Mouse (Mus musculus) heart, embryonic 14.5 days (tissue): Measurements from ENCODE around the gene Tsga10. TPM values are rescaled to one million over a fixed set of nuclear protein-coding genes. Genes with fewer than 3 reads are reported as not detected.

Source experiments
- ATAC-seq: fragments of 200-750 bp; cut with Nextera tagmentation; 2 replicates; pipeline ENCODE4 v1.8.0; 2017; ENCODE audit warnings: low read depth, moderate TSS enrichment; ENCODE audit not compliant: insufficient number of reproducible peaks, insufficient read depth, low FRiP score
- H3K27ac ChIP-seq, 2 experiments: fragments of 200-500 bp in 1 of 2; fragments of 300-500 bp in 1 of 2; sonication (generic) in 1 of 2; replicated peaks in 1 of 2; 2 replicates each; pipeline ENCODE4 v1.5.1; 2012 to 2014; ENCODE audit warnings: low read depth in 2 of 2, low read length in 2 of 2, control low read depth in 1 of 2, mild to moderate bottlenecking in 1 of 2, mixed read lengths in 1 of 2; ENCODE audit not compliant: control insufficient read depth in 1 of 2, insufficient read depth in 1 of 2
- H3K27me3 ChIP-seq: fragments of 300-500 bp; sonication (generic); 2 replicates; pipeline ENCODE4 v1.6.1; 2014; ENCODE audit warnings: mild to moderate bottlenecking, low read length, control low read depth; ENCODE audit not compliant: control insufficient read depth, insufficient read depth
- H3K36me3 ChIP-seq: fragments of 300-500 bp; sonication (generic); 2 replicates; pipeline ENCODE4 v1.6.1; 2014; ENCODE audit warnings: mild to moderate bottlenecking, control low read depth, low read length, mixed read lengths; ENCODE audit not compliant: control insufficient read depth, insufficient read depth
- H3K4me1 ChIP-seq, 2 experiments: fragments of 200-500 bp in 1 of 2; fragments of 300-500 bp in 1 of 2; sonication (generic) in 1 of 2; 2 replicates each; pipeline ENCODE4 v1.6.1; 2012 to 2014; ENCODE audit warnings: low read length in 2 of 2, control low read depth in 1 of 2, mixed read lengths in 1 of 2; ENCODE audit not compliant: control insufficient read depth in 2 of 2, insufficient read depth in 2 of 2
- H3K4me2 ChIP-seq: fragments of 300-500 bp; sonication (generic); 2 replicates; pipeline ENCODE4 v1.6.1; 2014; ENCODE audit warnings: mild to moderate bottlenecking, low read length
- H3K4me3 ChIP-seq, 2 experiments: fragments of 200-500 bp in 1 of 2; fragments of 300-500 bp in 1 of 2; sonication (generic) in 1 of 2; 2 replicates each; pipeline ENCODE4 v1.5.1; 2012 to 2014; ENCODE audit warnings: low read length in 2 of 2, mild to moderate bottlenecking in 2 of 2, control low read depth in 1 of 2, low read depth in 1 of 2, moderate library complexity in 1 of 2; ENCODE audit not compliant: control insufficient read depth in 1 of 2, insufficient read depth in 1 of 2
- H3K9ac ChIP-seq: fragments of 300-500 bp; sonication (generic); 2 replicates; pipeline ENCODE4 v1.6.1; 2014; ENCODE audit warnings: mild to moderate bottlenecking, low read length
- H3K9me3 ChIP-seq: fragments of 300-500 bp; sonication (generic); 2 replicates; pipeline ENCODE4 v1.6.1; 2016; ENCODE audit warnings: low read length, control low read depth; ENCODE audit not compliant: control insufficient read depth
- WGBS: fragments of 180-500 bp; shearing (Covaris S2); extraction: QIAGEN DNeasy Blood & Tissue Kit; methylation state at CpG from one replicate; pipeline ENCODE4 v1.1.7; 2014; 5-methylcytosine and 5-hydroxymethylcytosine counted together
- polyA plus RNA-seq: library from polyadenylated mRNA; unstranded; fragments of >200 nt; fragmentation: Nextera tagmentation; extraction: Ambion mirVana; gene quantifications from 2 replicates; pipeline ENCODE4 v1.2.1, GENCODE M21; 2014

Gene Tsga10
- 4.2 and 4.4 TPM in 2 replicates for polyA plus RNA-seq

GRCm38 (mm10) chr1:37866286-37866685 lies at the start of gene Tsga10:
TSS of gene Tsga10 (minus strand) at chr1:37866429.
- H3K36me3 ChIP-seq, result no peaks in the 10 kb centered on the region
- H3K9ac ChIP-seq, result peak within 1 kb of the TSS; percentile 74
- peak within 1 kb of the TSS; percentile 83 to 94 for H3K27ac ChIP-seq
- H3K4me1 ChIP-seq, result peaks cover 2 to 4% of the 10 kb centered on the region in 2 experiments; a peak in 2 of 4 replicates
- H3K4me3 ChIP-seq, result peak within 1 kb of the TSS; percentile 61 to 90
- no peaks in the 10 kb centered on the region; the same call in 1 of the 2 replicates for H3K27me3 ChIP-seq
- WGBS, result 86% methylated on average over 6 of the region's 6 CpGs
- peak within 1 kb of the TSS; percentile 71 for H3K4me2 ChIP-seq
- H3K9me3 ChIP-seq, result no peaks in the 10 kb centered on the region; the same call in 1 of the 2 replicates
- ATAC-seq, result no peak

- ATAC-seq, result no peak
- WGBS, result 71% methylated on average over 2 of the region's 2 CpGs
- Histone ChIP-seq H3K9me3 (no peaks in the 10 kb centered on the region), H3K9ac (no peak overlapping the region), H3K36me3 (no peaks in the 10 kb centered on the region), H3K4me2 (no peak overlapping the region), H3K27me3 (0 out of 2 replicates have a peak, but pooled peaks cover 3% of the 10 kb centered on the region), H3K4me1 (peaks cover 2% of the 10 kb centered on the region in 2 experiments; a peak in 3 of 4 replicates), H3K4me3 (no peak overlapping the region), H3K27ac (no peak overlapping the region)
Observed at GRCm38 (mm10) chr1:37912751-37913150, 46.5 kb upstream of the Tsga10 start.

GRCm38 (mm10) chr1:37903178-37903577 lies 36.9 kb upstream of the Tsga10 start:
- no peaks in the 10 kb centered on the region for H3K9me3 ChIP-seq
- no peak overlapping the region for H3K4me2 ChIP-seq
- H3K4me1 ChIP-seq, result peaks cover 2 to 11% of the 10 kb centered on the region in 2 experiments; a peak in 2 of 4 replicates
- 29% methylated on average over 6 of the region's 6 CpGs for WGBS
- H3K36me3 ChIP-seq, result peaks cover 18% of the 10 kb centered on the region
- H3K27me3 ChIP-seq, result no peaks in the 10 kb centered on the region
- H3K9ac ChIP-seq, result no peak overlapping the region
- H3K4me3 ChIP-seq, result no peak overlapping the region
- H3K27ac ChIP-seq, result no peak overlapping the region
- no peak for ATAC-seq

- peaks cover 42% of the 10 kb centered on the region for H3K36me3 ChIP-seq
- no peak overlapping the region for H3K9ac ChIP-seq
- H3K27ac ChIP-seq, result peak overlapping the region; percentile 14 to 24; a peak in 2 of 4 replicates
- 33% methylated on average over 6 of the region's 6 CpGs for WGBS
- ATAC-seq, result peak; percentile 21; the same call in 1 of the 2 replicates
- no peak overlapping the region for H3K4me3 ChIP-seq
- peaks cover 2 to 11% of the 10 kb centered on the region in 2 experiments; a peak in 2 of 4 replicates for H3K4me1 ChIP-seq
- H3K4me2 ChIP-seq, result no peak overlapping the region
- H3K9me3 ChIP-seq, result no peaks in the 10 kb centered on the region
- no peaks in the 10 kb centered on the region for H3K27me3 ChIP-seq
Observed at GRCm38 (mm10) chr1:37900288-37900687, 34.1 kb upstream of the Tsga10 start.

- ATAC-seq, result no peak
- H3K36me3 ChIP-seq, result peaks cover 47% of the 10 kb centered on the region
- peak overlapping the region; percentile 8 to 24; a peak in 2 of 4 replicates for H3K27ac ChIP-seq
- H3K4me3 ChIP-seq, result no peak overlapping the region
- H3K9ac ChIP-seq, result no peak overlapping the region
- no peaks in the 10 kb centered on the region for H3K27me3 ChIP-seq
- 67% methylated on average over 4 of the region's 4 CpGs for WGBS
- H3K4me1 ChIP-seq, result peaks cover 2 to 11% of the 10 kb centered on the region in 2 experiments; a peak in 2 of 4 replicates
- H3K9me3 ChIP-seq, result no peaks in the 10 kb centered on the region
- H3K4me2 ChIP-seq, result no peak overlapping the region
Observed at GRCm38 (mm10) chr1:37899816-37900215, 33.6 kb upstream of the Tsga10 start.

GRCm38 (mm10) chr1:37894606-37895005 lies 28.4 kb upstream of the Tsga10 start:
- no peaks in the 10 kb centered on the region for H3K27me3 ChIP-seq
- H3K27ac ChIP-seq, result no peak overlapping the region
- H3K36me3 ChIP-seq, result peaks cover 64% of the 10 kb centered on the region
- H3K4me3 ChIP-seq, result no peak overlapping the region
- no peak for ATAC-seq
- H3K9me3 ChIP-seq, result no peaks in the 10 kb centered on the region
- peaks cover 0 to 13% of the 10 kb centered on the region in 2 experiments; a peak in 2 of 4 replicates for H3K4me1 ChIP-seq
- no peak overlapping the region for H3K9ac ChIP-seq
- no peak overlapping the region for H3K4me2 ChIP-seq

- Histone ChIP-seq H3K9ac (no peak overlapping the region), H3K4me1 (peaks cover 0 to 19% of the 10 kb centered on the region in 2 experiments; a peak in 2 of 4 replicates), H3K27ac (no peak overlapping the region), H3K4me2 (peak overlapping the region; percentile 83), H3K27me3 (no peaks in the 10 kb centered on the region), H3K9me3 (no peaks in the 10 kb centered on the region), H3K36me3 (peaks cover 37% of the 10 kb centered on the region), H3K4me3 (peak overlapping the region in 1 of 2 experiments; percentile 63; a peak in 2 of 4 replicates)
- 62% methylated on average over 3 of the region's 3 CpGs for WGBS
- no peak for ATAC-seq
Observed at GRCm38 (mm10) chr1:37891400-37891799, 25.2 kb upstream of the Tsga10 start.
